ENCODE assay signal across 15 mouse cellular contexts in the genomic region with DNA sequence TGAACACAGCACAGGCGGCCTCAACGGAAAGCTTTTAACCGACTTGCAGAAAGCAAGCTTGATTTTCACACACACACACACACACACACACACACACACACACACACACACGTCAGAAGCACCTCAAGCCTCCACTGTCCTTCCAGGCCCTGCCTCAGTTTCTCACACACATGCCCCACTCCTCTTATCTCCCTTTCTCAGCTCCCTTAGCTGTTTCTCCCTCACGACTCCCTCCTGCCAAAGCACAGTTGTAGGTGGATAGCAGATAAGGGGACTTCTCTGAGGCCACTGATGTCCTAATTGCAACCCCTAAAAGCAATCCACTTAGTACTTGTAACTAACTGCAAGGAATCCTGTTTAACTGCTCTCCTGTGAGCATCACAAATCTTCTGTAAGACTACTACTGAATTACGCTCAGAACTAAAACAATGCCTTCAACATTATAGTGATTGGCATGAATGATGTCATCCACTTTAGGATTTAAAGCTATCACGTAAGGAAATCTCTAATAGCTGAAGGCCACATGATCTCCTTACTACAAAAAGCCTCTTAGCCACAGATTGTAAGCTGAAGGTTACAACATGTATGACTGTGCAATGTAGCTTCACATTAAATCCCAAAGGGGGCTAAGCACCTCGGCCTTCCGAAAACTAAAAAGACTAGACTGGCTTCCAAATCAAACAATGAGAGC. TPM values are rescaled to one million over a fixed set of nuclear protein-coding genes. Genes with fewer than 3 reads are reported as not detected.
DNase-seq lines count a peak whose midpoint lies in the region; ATAC-seq lines count a peak whose summit lies in the region.
"Had no signal": no experiment of that assay in that cellular context is flagged by ENCODE, and none has a peak within 500 bp of the region (broad histone marks: within the 10 kb centered on the region; RNA-seq: fewer than 3 reads in every experiment).

No protein-coding gene starts in this region.

- H3K4me1 ChIP-seq in megakaryocyte, embryonic 14.5 days: peaks cover 78% of the 10 kb centered on the region
- H3K4me1 ChIP-seq in brown adipose tissue, adult 24 weeks (ENCODE audit: control insufficient read depth, insufficient read depth, insufficient read length, low read length): peaks cover 3% of the 10 kb centered on the region; the same call in 1 of the 2 replicates
- H3K4me1 ChIP-seq in liver, embryonic 11.5 days (replicated peaks; ENCODE audit: control insufficient read depth, insufficient read depth, low read length): peaks cover 61% of the 10 kb centered on the region
- H3K4me1 ChIP-seq in stomach, embryonic 15.5 days: 0 out of 2 replicates have a peak, but pooled peaks cover 2% of the 10 kb centered on the region

- peak overlapping the region; percentile 86 for H3K4me3 ChIP-seq in megakaryocyte, embryonic 14.5 days (replicated peaks)
- H3K4me3 ChIP-seq in brown adipose tissue, adult 24 weeks (ENCODE audit: insufficient read depth, low read depth, low read length): peak overlapping the region; percentile 30
- H3K4me3 ChIP-seq in liver, embryonic 11.5 days (ENCODE audit: low read depth, low read length): 0 out of 2 replicates have a peak overlapping the region, but pooled peaks have one; percentile 1
- no peak overlapping the region for H3K4me3 ChIP-seq in stomach, embryonic 15.5 days (replicated peaks)
- H3K4me3 ChIP-seq: midbrain, embryonic 12.5 days had no signal

- H3K9me3 ChIP-seq in megakaryocyte, embryonic 14.5 days: no peaks in the 10 kb centered on the region
- no peaks in the 10 kb centered on the region for H3K9me3 ChIP-seq in liver, embryonic 11.5 days (ENCODE audit: control insufficient read depth, low read length)
- H3K9me3 ChIP-seq in stomach, embryonic 15.5 days: no peaks in the 10 kb centered on the region
- H3K9me3 ChIP-seq: midbrain, embryonic 12.5 days had no signal

- DNase-seq in liver, embryonic 11.5 days (ENCODE audit: low spot score): no peak
- DNase-seq in left cerebral cortex, postnatal 14 days (ENCODE audit: low spot score in 2 of 2): no peak
- no peak for DNase-seq in lung, postnatal 36 days
- DNase-seq: cerebellum, postnatal 10 days; heart, adult 11 months; kidney, postnatal 10 days; lung, adult 18-20 months; right cerebral cortex, postnatal 25 days had no signal

- intact Hi-C loops in left cerebral cortex, postnatal 14 days (cut with DNase I): loop anchor here (5.0 kb wide), 1 partner anchor 88 kb away; no protein-coding TSS in a partner anchor

- no peaks in the 10 kb centered on the region for H3K27me3 ChIP-seq in megakaryocyte, embryonic 14.5 days (replicated peaks)
- H3K27me3 ChIP-seq in liver, embryonic 11.5 days (replicated peaks; ENCODE audit: control insufficient read depth, insufficient read depth, low read length): no peaks in the 10 kb centered on the region
- no peaks in the 10 kb centered on the region for H3K27me3 ChIP-seq in stomach, embryonic 15.5 days (replicated peaks)
- H3K27me3 ChIP-seq: midbrain, embryonic 12.5 days had no signal

- WGBS in liver, embryonic 11.5 days: 43% methylated on average over 9 of the region's 9 CpGs
- 62% methylated on average over 9 of the region's 9 CpGs for WGBS in stomach, embryonic 15.5 days

- H3K4me2 ChIP-seq in liver, embryonic 11.5 days: peak overlapping the region; percentile 48
- no peak overlapping the region for H3K4me2 ChIP-seq in stomach, embryonic 15.5 days
- H3K4me2 ChIP-seq: hindbrain, embryonic 14.5 days; midbrain, embryonic 12.5 days had no signal

- peaks cover 77% of the 10 kb centered on the region for H3K36me3 ChIP-seq in megakaryocyte, embryonic 14.5 days (replicated peaks; ENCODE audit: low read length)
- no peaks in the 10 kb centered on the region for H3K36me3 ChIP-seq in liver, embryonic 11.5 days (ENCODE audit: control insufficient read depth, insufficient read depth, low read length)
- no peaks in the 10 kb centered on the region for H3K36me3 ChIP-seq in stomach, embryonic 15.5 days

- no peak overlapping the region for H3K9ac ChIP-seq in liver, embryonic 11.5 days (ENCODE audit: low read depth, low read length)
- H3K9ac ChIP-seq in stomach, embryonic 15.5 days: no peak overlapping the region
- H3K9ac ChIP-seq: hindbrain, embryonic 14.5 days; midbrain, embryonic 12.5 days had no signal

- H3K27ac ChIP-seq in brown adipose tissue, adult 24 weeks (replicated peaks; ENCODE audit: low read depth, low read length): peak overlapping the region; percentile 87
- peak overlapping the region; percentile 35 for H3K27ac ChIP-seq in liver, embryonic 11.5 days (ENCODE audit: low read depth, low read length)
- H3K27ac ChIP-seq in stomach, embryonic 15.5 days: no peak overlapping the region
- H3K27ac ChIP-seq: hindbrain, embryonic 14.5 days; midbrain, embryonic 12.5 days had no signal

- no peak for ATAC-seq in megakaryocyte, adult 5-6 weeks (ENCODE audit: poor library complexity, severe bottlenecking)
- ATAC-seq in liver, embryonic 11.5 days (replicated peaks; ENCODE audit: low FRiP score): peak; percentile 85
- peak; percentile 81 for ATAC-seq in stomach, embryonic 15.5 days (ENCODE audit: insufficient read depth, low FRiP score, low read depth)
- ATAC-seq: activated CD4-positive, CD25-positive, alpha-beta regulatory T cell, adult 4 months had no signal

RNA-seq across cellular contexts. Expression of gene Prkar2b, which starts 6.5 kb away (rescaled TPM):
- 110 and 158 TPM in 2 replicates for polyA plus RNA-seq in megakaryocyte, embryonic 14.5 days (2012; ENCODE audit: insufficient read depth, low replicate concordance)
- total RNA-seq in megakaryocyte, adult 5-6 weeks (2015): 41.4 and 43.6 TPM in 2 replicates
- total RNA-seq in megakaryocyte, adult 5-6 weeks (2017): 36.2 and 45.2 TPM in 2 replicates
- polyA plus RNA-seq in brown adipose tissue, adult 24 weeks (2012; ENCODE audit: insufficient read depth, insufficient read length, missing spikeins): 809 and 945 TPM in 2 replicates
- 103 and 123 TPM in 2 replicates for polyA plus RNA-seq in liver, embryonic 11.5 days (2014; fragmentation: Nextera tagmentation; extraction: Ambion mirVana)
- polyA plus RNA-seq in stomach, embryonic 15.5 days (2015; fragmentation: Nextera tagmentation; extraction: Ambion mirVana): 28.9 and 29.6 TPM in 2 replicates
- 100 to 1,000 TPM; 108 to 113 TPM for total RNA-seq in left cerebral cortex, postnatal 14 days (2021)
